Mouse (Mus musculus) ovary, postnatal 36 days (tissue): ENCODE measurements around the gene Smu1.

ENCODE experiments used
- DNase-seq: peaks from one replicate; pipeline ENCODE4 v3.0.0; 2022; ENCODE audit warnings: low spot score, mixed read lengths

Smu1 gene

GRCm38 (mm10) chr4:40757780-40758420 is at the start of gene Smu1:
TSS of gene Smu1 (minus strand) at chr4:40757923.
- peak; percentile 95 for DNase-seq

- DNase-seq: no peak
Measured at GRCm38 (mm10) chr4:40807382-40807781, 49.7 kb upstream of the Smu1 start.

DNA sequence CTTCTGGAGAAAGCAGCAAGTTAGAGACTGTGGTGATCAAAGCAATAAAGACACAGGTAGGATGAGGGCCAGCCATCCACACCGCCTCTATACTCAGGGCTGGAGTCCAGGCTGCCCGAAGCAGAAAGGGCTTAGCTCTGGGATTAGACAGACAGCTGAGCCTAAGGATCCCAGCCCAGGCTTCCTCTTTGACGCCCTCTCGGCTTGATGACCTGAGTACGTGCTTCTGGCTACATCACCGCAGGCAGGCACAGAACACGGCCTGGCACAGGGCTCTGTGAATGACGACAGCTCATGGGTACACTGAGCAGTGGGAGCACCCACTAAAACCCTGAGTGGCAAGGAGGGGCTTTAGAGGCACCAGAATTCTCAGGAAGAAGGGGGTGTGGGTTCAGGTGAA is 47.7 kb upstream of the Smu1 start:
- no peak for DNase-seq

GRCm38 (mm10) chr4:40802787-40803186 is 45.1 kb upstream of the Smu1 start:
- no peak for DNase-seq

GRCm38 (mm10) chr4:40801908-40802307 is 44.2 kb upstream of the Smu1 start:
- DNase-seq: no peak

DNA sequence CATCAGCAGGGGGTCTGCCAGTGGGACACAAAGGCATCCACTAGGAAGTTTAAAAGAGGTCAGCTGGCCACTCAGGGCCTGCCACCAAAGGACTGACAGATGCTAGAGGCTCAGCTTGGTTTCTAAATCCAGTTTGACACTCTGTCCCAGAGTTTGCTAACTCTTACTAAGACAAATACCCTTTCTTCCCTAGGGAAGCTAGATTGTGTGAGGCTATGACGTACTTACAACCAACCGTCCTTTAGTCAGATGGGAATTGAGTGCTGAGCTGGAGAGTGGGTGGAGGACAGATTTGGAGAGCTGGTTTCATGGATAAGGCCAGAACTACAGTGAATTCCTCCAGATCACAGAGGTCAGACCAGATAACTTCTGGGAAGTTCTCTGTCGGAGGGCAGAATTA is 43.1 kb upstream of the Smu1 start:
- no peak for DNase-seq

DNA sequence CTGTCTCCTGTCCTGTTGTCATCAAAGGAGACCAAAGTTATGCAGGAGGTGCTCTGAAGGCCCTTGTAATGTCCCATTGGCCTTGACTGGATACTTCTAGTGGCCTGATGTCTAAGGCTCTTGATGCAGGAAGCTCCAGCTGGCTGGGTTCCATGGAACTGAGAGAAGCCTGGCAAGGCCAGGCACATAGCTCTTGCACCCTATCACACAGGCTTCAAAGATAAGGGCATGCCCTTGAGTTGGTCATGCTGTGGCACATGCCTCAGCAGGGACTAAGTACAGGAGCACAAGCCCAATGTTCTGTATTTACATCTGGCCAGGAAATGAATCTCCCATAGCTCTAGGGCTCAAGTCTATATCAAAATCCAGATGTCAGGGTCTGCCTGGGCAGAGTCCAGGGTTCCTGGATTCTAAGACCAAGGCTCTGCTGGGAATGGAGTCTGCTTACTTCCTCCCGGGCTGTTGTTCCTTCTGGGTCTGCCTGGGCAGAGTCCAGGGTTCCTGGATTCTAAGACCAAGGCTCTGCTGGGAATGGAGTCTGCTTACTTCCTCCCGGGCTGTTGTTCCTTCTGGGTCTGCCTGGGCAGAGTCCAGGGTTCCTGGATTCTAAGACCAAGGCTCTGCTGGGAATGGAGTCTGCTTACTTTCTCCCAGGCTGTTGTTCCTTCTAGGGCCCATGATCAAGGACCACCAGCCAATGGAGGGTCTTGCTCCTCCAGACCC is 41.3 kb upstream of the Smu1 start:
- DNase-seq: peak; percentile 67

- no peak for DNase-seq
Measured at GRCm38 (mm10) chr4:40795761-40796160, 38.0 kb upstream of the Smu1 start.

GRCm38 (mm10) chr4:40794320-40794719 is 36.6 kb upstream of the Smu1 start:
- DNase-seq: no peak

DNA sequence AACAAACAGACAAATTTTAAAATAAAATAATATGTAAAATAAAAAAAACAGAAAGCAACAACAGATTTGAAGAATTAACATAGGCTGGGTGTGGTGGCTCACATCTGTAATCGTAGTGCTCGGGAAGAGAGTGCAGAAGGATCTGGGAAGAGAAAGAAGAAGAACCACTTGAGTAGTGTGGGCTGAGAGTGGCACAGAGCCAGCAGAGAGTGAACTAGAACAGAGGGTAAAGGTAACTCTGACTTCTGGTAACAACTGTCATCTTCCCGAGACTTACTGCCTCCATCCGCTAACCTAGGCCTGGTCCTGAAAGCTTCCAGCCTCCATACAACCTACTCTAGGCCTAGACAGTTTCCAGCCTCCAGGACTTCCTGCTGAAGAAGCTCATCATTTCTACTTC is 33.5 kb upstream of the Smu1 start:
- DNase-seq: no peak

DNA sequence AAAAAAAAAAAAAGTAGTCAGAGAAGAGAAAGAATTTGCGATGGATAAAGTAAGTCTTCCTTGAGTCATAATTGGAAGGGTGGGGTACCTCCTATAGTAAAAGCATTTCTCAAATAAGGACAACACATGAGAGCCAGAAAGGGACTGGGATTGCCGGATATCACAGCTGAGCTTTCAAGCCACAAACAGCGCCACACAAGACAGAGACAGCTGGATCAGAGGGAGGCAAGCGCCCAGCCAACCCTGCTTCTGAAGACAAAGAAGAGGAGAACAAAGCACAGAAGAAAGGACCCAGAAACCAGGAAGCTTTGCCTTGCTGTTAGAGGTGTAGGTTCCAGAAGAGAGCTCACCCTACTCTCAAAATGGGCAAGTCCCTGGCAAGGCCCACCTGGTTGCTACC is 28.9 kb upstream of the Smu1 start:
- DNase-seq: no peak

- DNase-seq: no peak
Measured at GRCm38 (mm10) chr4:40785620-40786166, 28.0 kb upstream of the Smu1 start.

DNA sequence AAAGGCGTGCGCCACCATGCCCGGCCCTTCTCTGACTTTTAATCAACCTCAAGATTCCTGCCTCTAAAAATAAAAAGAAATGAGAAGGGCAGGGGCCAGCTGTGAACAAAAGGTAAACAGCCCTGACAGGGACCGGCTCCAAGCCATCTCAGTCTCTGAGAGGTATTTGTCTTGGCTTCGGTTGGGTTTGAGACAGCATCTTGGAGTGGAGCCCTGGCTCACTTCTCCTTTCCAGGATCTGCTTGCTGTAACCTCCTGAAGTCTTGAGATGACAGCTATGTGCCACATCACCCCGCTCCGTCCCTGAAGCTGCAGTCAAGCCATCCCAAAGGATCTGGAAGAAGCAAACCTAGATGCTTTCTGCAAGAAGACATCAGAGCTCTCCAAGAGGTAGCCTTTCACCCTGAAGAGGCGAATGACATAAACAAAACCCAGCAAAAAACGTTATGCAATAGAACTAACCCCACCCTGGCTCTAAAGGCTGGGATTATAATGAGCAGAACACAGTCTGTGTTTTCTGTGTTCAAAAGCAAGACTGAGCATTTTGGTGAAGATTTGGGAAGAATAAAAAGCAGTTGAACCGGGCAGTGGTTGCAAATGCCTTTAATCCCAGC is 26.9 kb upstream of the Smu1 start:
- no peak for DNase-seq

DNA sequence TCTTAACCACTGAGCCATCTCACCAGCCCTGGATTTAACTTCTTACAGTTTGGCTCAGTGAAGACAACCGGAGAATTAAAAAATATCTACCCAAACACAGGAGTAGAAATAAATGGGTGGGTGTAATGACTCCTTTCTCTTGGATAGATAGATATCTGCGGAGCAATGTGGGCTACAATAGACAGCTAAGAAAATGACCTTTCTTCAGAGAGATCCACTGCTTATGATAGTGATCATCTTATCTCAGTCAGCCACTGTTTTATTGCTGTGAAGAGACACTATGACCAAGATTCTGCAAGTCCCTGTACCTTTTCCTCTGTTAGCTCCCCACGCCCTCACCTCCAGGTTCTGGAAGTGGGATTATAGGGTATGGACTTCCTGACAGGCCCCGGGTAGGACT is 25.3 kb upstream of the Smu1 start:
- DNase-seq: no peak

DNA sequence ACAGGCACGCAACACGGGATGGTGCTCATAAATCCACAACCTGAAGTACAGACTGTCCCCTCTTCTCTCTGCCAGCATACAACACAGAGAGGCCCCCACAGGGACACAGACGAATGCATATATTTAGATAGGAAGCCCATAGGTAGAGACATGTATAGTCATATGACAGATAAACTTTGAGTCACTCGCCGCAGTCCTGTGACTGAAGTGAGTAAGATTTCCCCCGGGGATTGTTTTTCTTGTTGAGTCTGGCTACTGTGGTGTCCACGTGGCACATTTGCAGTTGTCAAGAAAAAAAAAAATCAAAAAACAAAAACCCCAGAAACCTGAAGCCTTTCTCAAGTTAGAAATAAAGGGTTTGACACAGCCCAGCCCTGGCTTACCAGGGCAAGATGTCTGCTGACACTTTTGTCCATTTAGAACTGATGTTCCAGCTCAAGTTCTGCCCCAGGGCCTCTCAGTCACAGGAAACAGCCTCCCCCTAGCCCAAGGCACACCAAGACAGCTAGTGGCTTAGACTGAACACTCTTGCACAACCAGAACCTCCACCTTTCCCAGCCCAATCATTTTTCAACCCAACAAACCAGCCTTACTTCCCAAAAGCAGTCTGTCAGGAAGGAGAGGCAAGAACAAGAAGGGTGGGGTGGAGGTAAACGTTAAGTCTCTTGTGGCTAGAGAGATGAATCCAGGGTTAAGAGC is 24.2 kb upstream of the Smu1 start:
- DNase-seq: no peak

- no peak for DNase-seq
Measured at GRCm38 (mm10) chr4:40781143-40781542, 23.4 kb upstream of the Smu1 start.

- DNase-seq: no peak
Measured at GRCm38 (mm10) chr4:40778656-40779055, 20.9 kb upstream of the Smu1 start.

- no peak for DNase-seq
Measured at GRCm38 (mm10) chr4:40777116-40777515, 19.4 kb upstream of the Smu1 start.

DNA sequence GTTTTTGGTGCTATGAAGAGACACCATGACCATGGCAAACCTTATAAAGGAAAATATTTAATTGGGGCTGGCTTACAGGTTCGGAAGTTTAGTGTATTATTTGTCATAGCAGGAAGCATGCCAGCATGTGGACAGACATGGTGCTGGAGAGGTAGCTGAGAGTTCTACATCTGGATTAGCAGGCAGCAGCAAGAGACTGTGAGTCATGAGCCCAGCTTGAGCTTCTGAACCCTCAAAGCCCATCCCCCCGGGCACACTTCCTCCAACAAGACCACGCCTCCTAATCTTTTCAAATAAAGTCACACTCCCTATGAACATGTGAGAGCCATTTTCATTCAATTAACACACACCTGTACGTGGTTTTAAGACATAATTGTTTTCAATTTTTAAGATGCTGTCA is 18.7 kb upstream of the Smu1 start:
- DNase-seq: no peak

DNA sequence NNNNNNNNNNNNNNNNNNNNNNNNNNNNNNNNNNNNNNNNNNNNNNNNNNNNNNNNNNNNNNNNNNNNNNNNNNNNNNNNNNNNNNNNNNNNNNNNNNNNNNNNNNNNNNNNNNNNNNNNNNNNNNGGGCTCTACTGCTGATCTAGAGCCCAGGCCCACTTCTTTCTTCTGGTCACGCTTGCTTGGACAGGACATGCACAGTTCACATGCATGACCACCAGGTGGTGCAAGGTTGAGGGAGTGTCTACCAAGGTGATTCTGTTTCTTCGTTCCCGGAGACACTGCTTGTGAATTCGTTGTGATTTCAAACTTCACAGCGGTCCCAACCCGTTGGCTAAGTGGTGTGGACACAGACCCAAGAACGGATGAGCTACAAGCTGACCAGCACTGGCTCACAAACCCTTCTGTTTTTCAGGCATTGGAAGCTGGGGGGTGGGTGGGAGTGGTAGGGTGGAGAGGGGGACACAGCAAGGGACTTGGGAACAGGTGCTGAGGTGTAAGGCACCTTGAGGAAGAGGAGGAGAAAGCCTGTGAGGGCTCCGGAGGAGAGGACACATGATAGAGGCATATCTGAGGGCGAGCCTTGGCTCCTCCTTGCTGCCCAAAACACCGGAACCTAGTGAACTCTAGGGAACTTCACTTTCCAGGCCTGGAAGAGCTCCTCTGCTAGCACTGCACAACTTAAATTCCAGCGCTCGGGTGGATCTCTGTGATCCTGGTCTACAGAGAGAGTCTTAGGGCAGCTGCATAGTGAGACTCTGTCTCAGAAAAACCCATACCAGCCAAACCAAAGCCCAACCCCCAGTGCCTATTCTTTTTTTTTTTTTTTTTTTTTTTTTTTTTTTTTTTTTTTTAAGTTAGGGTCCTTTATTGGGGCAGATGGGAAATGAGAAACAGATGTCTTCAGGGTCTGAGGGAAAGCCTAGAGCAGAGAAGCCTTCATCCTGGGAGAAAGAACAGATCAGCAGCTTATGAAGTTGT is 16.8 kb upstream of the Smu1 start:
- DNase-seq: peak; percentile 74

DNA sequence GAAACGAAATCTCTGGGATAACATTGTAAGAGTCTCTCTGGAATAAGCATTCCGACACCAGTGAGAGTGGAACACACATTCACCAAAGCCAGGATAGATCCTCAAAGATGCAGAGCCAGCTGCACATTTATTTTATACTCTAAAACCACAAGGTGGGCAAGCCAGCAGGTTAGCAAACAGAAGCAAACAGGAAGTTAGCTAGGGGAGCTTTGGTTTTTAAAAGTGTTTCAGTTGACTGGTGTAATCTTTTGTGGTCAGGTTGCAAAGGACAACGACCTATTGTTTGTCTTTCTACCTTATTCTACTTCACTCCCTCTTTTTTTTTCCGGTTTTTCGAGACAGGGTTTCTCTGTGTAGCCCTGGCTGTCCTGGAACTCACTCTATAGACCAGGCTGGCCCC is 2.2 kb upstream of the Smu1 start:
- no peak for DNase-seq
